Mouse (Mus musculus) kidney, adult 2 months (tissue): ENCODE results near the gene Slc38a7.

Experiments used
- CTCF ChIP-seq: fragments of 200-500 bp; conservative IDR thresholded peaks from 2 replicates; pipeline ENCODE4 v1.5.1; 2011; ENCODE audit warnings: low read depth, mild to moderate bottlenecking, control low read depth, low read length, moderate library complexity, mixed read lengths; ENCODE audit not compliant: insufficient read depth, insufficient read length
- POLR2A ChIP-seq: fragments of 200-500 bp; IDR thresholded peaks from one replicate; pipeline ENCODE4 v1.6.1; 2011; ENCODE audit warnings: low read depth, low read length, control low read depth

DNA sequence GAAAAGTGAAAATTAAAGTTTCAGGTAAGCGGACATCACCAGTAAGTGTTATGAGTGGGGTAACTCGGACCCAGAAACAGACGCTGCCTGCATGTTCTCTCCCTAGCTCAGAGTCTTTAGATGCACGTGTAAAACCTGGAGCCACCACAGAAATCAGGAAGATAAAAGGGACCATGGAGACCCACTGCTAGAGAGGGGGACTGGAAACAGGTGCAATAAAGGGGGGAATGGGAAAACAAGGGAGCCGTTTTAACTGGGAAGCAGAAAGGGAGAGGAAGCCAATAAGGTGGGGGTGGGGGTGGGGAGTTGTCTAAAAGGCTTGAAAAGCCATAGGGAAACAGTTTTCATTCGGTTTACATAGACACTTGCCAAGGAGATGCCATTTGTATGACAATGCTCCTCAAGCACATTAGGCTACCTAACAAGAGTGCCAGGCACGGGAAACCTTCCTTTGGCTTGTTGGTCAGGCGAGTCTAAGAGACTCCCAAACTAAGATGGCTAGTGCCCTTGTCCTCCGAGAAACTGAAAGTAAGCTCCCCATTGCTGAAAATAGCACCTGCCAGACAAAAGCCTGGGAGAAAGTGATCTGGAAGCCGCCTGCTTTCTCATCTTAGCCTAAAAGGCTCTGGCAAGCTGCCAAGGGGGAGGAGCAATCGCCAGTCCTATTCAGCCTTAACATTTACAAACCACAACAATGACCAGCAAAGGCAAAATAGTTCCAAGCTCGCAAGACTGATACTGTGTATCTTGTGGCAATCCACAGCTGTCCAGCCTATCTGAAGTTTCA, 25.0 kb upstream of the Slc38a7 start:
- TF ChIP-seq CTCF (no peak), POLR2A (no peak)
